Mouse (Mus musculus) ES-Bruce4 (cell line): ENCODE measurements around the gene Grb10.

Source experiments
- CTCF ChIP-seq: IDR thresholded peaks from one replicate; pipeline ENCODE4 v1.8.1; 2011; ENCODE audit warnings: low read depth, low read length
- EP300 ChIP-seq: IDR thresholded peaks from 2 replicates; pipeline ENCODE4 v1.6.1; 2011; ENCODE audit warnings: low read depth, low read length; ENCODE audit not compliant: insufficient read depth
- POLR2A ChIP-seq: IDR thresholded peaks from one replicate; pipeline ENCODE4 v1.8.1; 2011; ENCODE audit warnings: low read length; ENCODE audit not compliant: insufficient read depth

DNA sequence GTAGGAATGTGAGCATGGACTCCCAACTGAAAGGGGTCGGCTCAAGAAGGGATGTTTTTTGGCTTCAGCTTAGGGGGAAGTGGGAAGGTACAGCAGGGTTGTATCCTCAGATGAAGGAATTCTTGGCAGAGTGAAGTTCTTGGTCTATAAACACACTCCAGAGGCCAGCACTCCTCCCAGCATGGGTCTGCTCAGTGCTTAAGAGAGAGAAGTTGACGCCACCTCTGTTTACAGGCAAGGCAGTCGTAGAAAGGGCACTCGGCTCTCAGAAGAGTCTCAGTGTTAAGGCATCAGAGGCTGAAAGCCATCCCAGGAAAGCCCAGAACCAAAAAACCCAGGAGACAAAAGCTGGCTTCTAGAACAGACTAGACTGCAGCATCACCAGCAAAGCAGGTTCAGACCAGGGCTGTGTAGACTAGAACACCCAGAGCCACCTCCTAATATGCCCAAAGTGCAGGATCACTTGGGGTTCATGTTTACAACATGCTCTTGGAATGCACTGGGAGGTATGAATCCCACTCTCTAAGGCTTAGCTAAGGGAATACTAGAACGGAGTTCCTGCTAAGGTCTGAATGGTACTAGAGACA lies 59.8 kb downstream of the Grb10 start:
- TF ChIP-seq POLR2A (no peak), CTCF (no peak), EP300 (no peak)
